Mouse (Mus musculus) erythroblast, embryonic 14.5 days (primary cell): ENCODE data around the gene Idnk.

Source experiments
- GATA1 ChIP-seq: IDR thresholded peaks from 2 replicates; pipeline ENCODE4 v1.6.1; 2012; ENCODE audit warnings: low read length, inconsistent platforms, mixed read lengths
- TAL1 ChIP-seq: IDR thresholded peaks from 3 replicates; pipeline ENCODE4 v1.6.1; 2012; ENCODE audit warnings: low read length, inconsistent platforms, mixed read lengths

DNA sequence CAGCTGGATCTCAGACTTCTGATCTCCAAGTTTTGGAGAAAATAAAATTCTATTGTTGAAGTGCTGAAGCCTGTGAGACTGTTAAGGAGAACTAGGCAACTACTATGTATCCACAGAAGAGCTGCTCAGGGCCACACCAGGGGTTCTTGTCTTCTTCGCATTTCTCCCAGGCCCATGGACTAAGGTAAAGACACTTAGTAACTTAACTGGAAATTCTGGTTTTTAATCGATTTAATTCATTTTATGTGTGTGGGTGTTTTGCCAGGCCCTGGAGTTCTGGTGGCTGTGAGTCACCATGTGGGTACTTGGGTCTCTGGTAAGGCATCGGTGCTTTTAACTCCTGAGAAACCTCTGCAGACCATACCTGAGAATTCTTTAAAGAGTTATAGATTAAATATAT lies 7.8 kb upstream of the Idnk start:
- TF ChIP-seq TAL1 (no peak), GATA1 (no peak)
